Mouse (Mus musculus) heart, adult 2 months (tissue): Measurements from ENCODE around the gene Pxn.

Experiments
- CTCF ChIP-seq: fragments of 200-600 bp; IDR thresholded peaks from 2 replicates; pipeline ENCODE4 v1.8.1; 2022; ENCODE audit warnings: antibody characterized with exemption, mild to moderate bottlenecking, moderate library complexity
- EP300 ChIP-seq: fragments of 200-500 bp; IDR thresholded peaks from 2 replicates; pipeline ENCODE4 v1.6.1; 2011; ENCODE audit warnings: low read depth, low read length, control low read depth; ENCODE audit not compliant: insufficient read depth

DNA sequence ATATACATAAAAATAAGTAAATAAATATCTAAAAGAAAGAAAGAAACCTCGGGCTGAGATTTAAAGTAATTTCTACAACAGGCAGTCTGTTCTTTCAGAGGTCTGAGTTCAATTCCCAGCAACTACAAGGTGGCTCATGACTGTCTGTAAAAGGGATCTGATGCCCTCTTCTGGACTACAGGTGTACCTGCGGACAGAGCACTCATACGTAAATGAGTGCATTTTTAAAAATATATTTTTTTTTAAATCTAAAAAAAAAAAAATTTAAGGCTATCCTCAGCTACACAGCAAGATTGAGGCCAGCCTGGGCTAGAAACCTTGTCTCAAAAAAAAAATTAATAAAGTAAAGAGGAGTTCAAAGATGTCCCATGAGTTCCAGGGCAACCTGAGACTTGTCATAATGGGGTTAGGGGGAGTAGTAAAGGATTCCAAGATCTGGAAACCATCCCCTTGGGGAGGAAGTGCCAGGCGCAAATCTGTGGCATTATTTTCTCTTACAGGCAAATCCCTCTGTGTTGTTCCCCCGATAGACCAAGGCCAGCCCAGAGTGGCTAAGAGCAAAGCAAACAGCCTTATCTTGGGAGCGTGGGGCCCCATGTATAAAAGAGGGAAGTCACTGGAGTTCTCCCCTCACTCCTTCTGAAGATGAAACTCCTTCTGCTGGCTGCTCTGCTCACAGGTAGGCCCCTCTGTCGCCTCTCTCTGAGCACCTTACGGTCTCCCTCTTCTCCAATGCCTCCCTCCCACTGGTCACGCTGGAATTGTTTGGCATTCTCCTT, 40.6 kb upstream of the Pxn start, which contains the start of gene Pla2g1b:
- peak; percentile 53 for TF ChIP-seq CTCF
- no peak for TF ChIP-seq EP300
